23 mouse cellular contexts compared by ENCODE assay signal in genomic region chr14:72740336-72740735, GRCm38 (mm10). TPM values are rescaled to one million over a fixed set of nuclear protein-coding genes. Genes with fewer than 3 reads are reported as not detected.
DNase-seq lines count a peak whose midpoint lies in the region; ATAC-seq lines count a peak whose summit lies in the region.
"Had no signal": no experiment of that assay in that cellular context is flagged by ENCODE, and none has a peak within 500 bp of the region (broad histone marks: within the 10 kb centered on the region; RNA-seq: fewer than 3 reads in every experiment).

No protein-coding gene starts in this region.

- no peaks in the 10 kb centered on the region for H3K27me3 ChIP-seq in splenic B cell, adult 2 months (ENCODE audit: control insufficient read depth, insufficient read depth, low read length, poor library complexity, severe bottlenecking)
- H3K27me3 ChIP-seq: hindbrain, embryonic 13.5 days; Patski had no signal

- no peaks in the 10 kb centered on the region for H3K36me3 ChIP-seq in splenic B cell, adult 2 months (ENCODE audit: control insufficient read depth, insufficient read depth, low read length, poor library complexity, severe bottlenecking)
- H3K36me3 ChIP-seq: embryonic facial prominence, embryonic 10.5 days; heart, embryonic 10.5 days; hindbrain, embryonic 13.5 days had no signal

- peak; percentile 28 to 32 for DNase-seq in B cell, adult 2 months
- peak; percentile 9 for DNase-seq in c-Kit-positive CD71-negative TER-119-negative erythroid progenitor cells, embryonic 14.5 days (ENCODE audit: low read depth)
- DNase-seq in splenic B cell, adult 2 months (ENCODE audit: low read depth, low spot score): peak; percentile 48
- no peak for DNase-seq in cerebellum, adult 18-20 months
- no peak for DNase-seq in ovary, adult 18-20 months (ENCODE audit: low spot score)
- DNase-seq in T-cell, adult 2 months (ENCODE audit: low spot score): no peak
- DNase-seq: adrenal gland, adult 2 months; adrenal gland, postnatal 36 days; cerebellum, adult 11 months; cerebellum, adult 9-10 months; cerebellum, postnatal 36 days; gastrocnemius, adult 2 months; gastrocnemius, postnatal 25 days; heart, adult 18-20 months; heart, postnatal 10 days had no signal

- ATAC-seq in megakaryocyte progenitor cell, adult 5-6 weeks (replicated peaks; ENCODE audit: poor library complexity): peak; percentile 71
- ATAC-seq: CD4-positive, CD25-positive, alpha-beta regulatory T cell, adult 4 months; forebrain, embryonic 14.5 days; hindbrain, postnatal 0 days; Patski had no signal

RNA-seq across cellular contexts. Expression of gene Fndc3a, which starts 30.5 kb away (rescaled TPM):
- total RNA-seq in megakaryocyte progenitor cell, adult 5-6 weeks (2015): 48.9 and 52.9 TPM in 2 replicates
- 36.0 and 56.3 TPM in 2 replicates for total RNA-seq in megakaryocyte progenitor cell, adult 5-6 weeks (2017)

Comparison
In these comparisons a context has a peak if more than half of its experiments do, and no peak if none do; other contexts are left out.
1. DNase-seq: peak in B cell, adult 2 months (2 of 2), c-Kit-positive CD71-negative TER-119-negative erythroid progenitor cells, embryonic 14.5 days (single experiment) and splenic B cell, adult 2 months (single experiment); none in cerebellum, adult 18-20 months (0 of 2), ovary, adult 18-20 months (single experiment) and T-cell, adult 2 months (single experiment).